Mouse (Mus musculus) liver, embryonic 11.5 days (tissue): Measurements from ENCODE around the gene Ep300. TPM values are rescaled to one million over a fixed set of nuclear protein-coding genes. Genes with fewer than 3 reads are reported as not detected.
"Not testable (repeated sequence)": the region's sequence is repeated elsewhere in the genome, so short reads cannot be mapped to it uniquely, and the experiment has no call there.

ENCODE experiments used
- ATAC-seq: fragments of 200-750 bp; cut with Nextera tagmentation; replicated peaks from 2 replicates; pipeline ENCODE4 v1.8.0; 2017; ENCODE audit warnings: moderate number of reproducible peaks, mild to moderate bottlenecking, moderate TSS enrichment, moderate library complexity; ENCODE audit not compliant: low FRiP score
- DNase-seq: peaks from one replicate; pipeline ENCODE4 v3.0.0-alpha.2; 2017; ENCODE audit warnings: low spot score
- H3K27ac ChIP-seq: fragments of 300-500 bp; sonication (generic); 2 replicates; pipeline ENCODE4 v1.5.1; 2014; ENCODE audit warnings: mild to moderate bottlenecking, low read depth, low read length, control low read depth
- H3K27me3 ChIP-seq: fragments of 300-500 bp; sonication (generic); replicated peaks from 2 replicates; pipeline ENCODE4 v1.6.1; 2014; ENCODE audit warnings: low read length, mixed read lengths; ENCODE audit not compliant: control insufficient read depth, insufficient read depth
- H3K36me3 ChIP-seq: fragments of 300-500 bp; sonication (generic); 2 replicates; pipeline ENCODE4 v1.6.1; 2014; ENCODE audit warnings: mild to moderate bottlenecking, low read length, moderate library complexity, mixed read lengths; ENCODE audit not compliant: control insufficient read depth, insufficient read depth
- H3K4me1 ChIP-seq: fragments of 300-500 bp; sonication (generic); replicated peaks from 2 replicates; pipeline ENCODE4 v1.6.1; 2014; ENCODE audit warnings: low read length, mixed read lengths; ENCODE audit not compliant: control insufficient read depth, insufficient read depth
- H3K4me2 ChIP-seq: fragments of 300-500 bp; sonication (generic); 2 replicates; pipeline ENCODE4 v1.6.1; 2014; ENCODE audit warnings: mild to moderate bottlenecking, control low read depth, moderate library complexity
- H3K4me3 ChIP-seq: fragments of 300-500 bp; sonication (generic); 2 replicates; pipeline ENCODE4 v1.5.1; 2014; ENCODE audit warnings: low read depth, low read length, control low read depth
- H3K9ac ChIP-seq: fragments of 300-500 bp; sonication (generic); 2 replicates; pipeline ENCODE4 v1.6.1; 2014; ENCODE audit warnings: low read depth, low read length, control low read depth
- H3K9me3 ChIP-seq: fragments of 300-500 bp; sonication (generic); 2 replicates; pipeline ENCODE4 v1.6.1; 2016; ENCODE audit warnings: low read length, inconsistent platforms, mixed read lengths; ENCODE audit not compliant: control insufficient read depth
- WGBS: fragments of 180-500 bp; shearing (Covaris S2); extraction: QIAGEN DNeasy Blood & Tissue Kit; methylation state at CpG from one replicate; pipeline ENCODE4 v1.1.7; 2014; 5-methylcytosine and 5-hydroxymethylcytosine counted together
- microRNA-seq: library from miRNA; unstranded; fragments of <30 nt; microRNA quantifications from one replicate; pipeline ENCODE4, GENCODE M21; 2017; ENCODE audit warnings: borderline number of aligned reads
- polyA plus RNA-seq: library from polyadenylated mRNA; unstranded; fragments of >200 nt; fragmentation: Nextera tagmentation; extraction: Ambion mirVana; gene quantifications from 2 replicates; pipeline ENCODE4 v1.2.1, GENCODE M21; 2014

The Ep300 gene
- polyA plus RNA-seq, 1 experiment from 2014 or later = 22.9 TPM

DNA sequence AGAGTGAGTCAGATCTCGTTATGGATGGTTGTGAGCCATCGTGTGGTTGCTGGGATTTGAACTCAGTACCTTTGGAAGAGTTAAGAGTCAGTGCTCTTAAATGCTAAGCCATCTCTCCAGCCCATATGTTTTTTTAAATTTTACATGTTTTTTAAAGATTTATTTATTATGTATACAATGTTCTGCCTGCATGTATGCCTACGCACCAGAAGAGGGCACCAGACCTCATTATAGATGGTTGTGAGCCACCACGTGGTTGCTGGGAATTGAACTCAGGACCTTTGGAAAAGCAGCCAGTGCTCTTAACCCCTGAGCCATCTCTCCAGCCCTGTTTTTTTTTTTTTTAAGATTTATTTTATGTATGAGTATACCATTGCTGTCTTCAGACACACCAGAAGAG is 116.2 kb downstream of the Ep300 start:
- peaks cover 36% of the 10 kb centered on the region for H3K36me3 ChIP-seq
- DNase-seq = not testable (repeated sequence)

More for the DNA sequence above, 116.2 kb downstream of the Ep300 start:
- H3K4me3 ChIP-seq, H3K4me1 ChIP-seq, H3K4me2 ChIP-seq, H3K9ac ChIP-seq, H3K9me3 ChIP-seq, H3K27ac ChIP-seq, H3K27me3 ChIP-seq, ATAC-seq: not testable (repeated sequence)
- WGBS = 72% methylated on average over 4 of the region's 4 CpGs

Small RNA genes within 50 kb of the gene (microRNA-seq; reads per million reads assigned to microRNA genes)
- not detected for gene Gm23880

Other genes starting within 250 kb of the Ep300 start
- 71.9 and 74.6 TPM in 2 replicates for gene Slc25a17, start 224.5 kb upstream of the Ep300 start, polyA plus RNA-seq
- gene St13, start 185.3 kb upstream of the Ep300 start, polyA plus RNA-seq = 159 and 166 TPM in 2 replicates
- gene Xpnpep3, start 185.2 kb upstream of the Ep300 start, polyA plus RNA-seq = 12.4 and 13.1 TPM in 2 replicates
- gene Dnajb7, start 177.1 kb upstream of the Ep300 start, polyA plus RNA-seq = 1.7 and 2.0 TPM in 2 replicates
- 505 and 532 TPM in 2 replicates for gene Rbx1, start 119.1 kb upstream of the Ep300 start, polyA plus RNA-seq
- gene L3mbtl2, start 78.5 kb downstream of the Ep300 start, polyA plus RNA-seq = 39.0 and 43.1 TPM in 2 replicates
- gene Chadl, start 111.9 kb downstream of the Ep300 start, polyA plus RNA-seq = 0.87 and 1.5 TPM in 2 replicates
- 23.4 and 24.2 TPM in 2 replicates for gene Zc3h7b, start 159.7 kb downstream of the Ep300 start, polyA plus RNA-seq
- gene Rangap1, start 160.2 kb downstream of the Ep300 start, polyA plus RNA-seq = 134 and 139 TPM in 2 replicates
- gene Tef, start 217.1 kb downstream of the Ep300 start, polyA plus RNA-seq = 12.0 and 12.6 TPM in 2 replicates